Mouse (Mus musculus): ENCODE results near the gene Mastl.

Mastl gene
- long read RNA-seq, experiment 1: 0 reads
- long read RNA-seq, experiment 2, partial matches to known transcripts: 0 of 1 reads
- long read RNA-seq, experiment 2, other reads (novel, unspliced or antisense): 1 of 1 reads

DNA sequence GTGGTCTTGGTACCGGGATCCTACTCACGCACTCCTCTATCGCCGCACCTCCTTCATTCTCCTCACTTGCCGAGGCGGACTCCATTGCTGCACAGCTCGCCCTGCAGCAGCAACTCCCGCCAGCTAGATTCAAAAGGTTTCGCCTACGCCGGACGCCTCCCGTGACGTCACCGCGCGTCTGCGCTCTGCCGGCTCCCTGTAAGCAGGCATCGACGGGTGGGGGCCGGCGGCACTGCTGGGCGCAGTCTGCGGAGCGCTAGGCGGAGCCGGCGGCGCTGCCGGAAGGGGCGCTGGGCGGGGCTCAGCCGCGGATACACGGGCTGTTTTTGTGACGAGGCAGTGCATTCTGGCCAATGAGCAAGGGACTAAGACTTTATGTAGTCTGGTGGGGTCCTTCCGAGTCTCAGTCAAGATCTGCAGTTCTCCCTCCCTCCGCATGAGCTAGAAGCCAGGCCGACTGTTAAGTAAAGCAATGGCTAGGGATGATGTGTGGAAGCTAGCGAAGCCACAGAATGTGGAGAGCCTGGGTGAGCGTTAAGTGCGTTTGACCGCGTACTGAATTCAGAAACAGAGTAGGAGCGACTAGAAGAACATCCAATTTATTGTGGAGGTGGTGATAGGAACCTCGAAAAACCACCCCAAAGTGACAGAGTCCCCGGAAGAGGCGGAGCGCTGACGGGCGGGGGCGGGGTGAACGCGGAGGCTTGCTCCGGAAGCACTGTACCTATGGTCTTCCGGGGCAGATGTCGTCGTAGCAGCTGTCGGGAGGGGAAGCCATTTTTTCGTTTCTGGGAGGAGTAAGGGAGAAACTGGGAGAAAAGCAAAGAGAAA lies at the start of gene Mastl, which contains the start of gene Yme1l1:
Mastl (minus strand) TSS at position 248 of the 831 bp plus-strand sequence.
Yme1l1 (plus strand) TSS at position 593 of the 831 bp plus-strand sequence.
- intact Hi-C loops (cut with DNase I): loop anchor here (5.0 kb wide), 1 partner anchor 259 kb away; the partner anchor contains the start of gene Pdss1

DNA sequence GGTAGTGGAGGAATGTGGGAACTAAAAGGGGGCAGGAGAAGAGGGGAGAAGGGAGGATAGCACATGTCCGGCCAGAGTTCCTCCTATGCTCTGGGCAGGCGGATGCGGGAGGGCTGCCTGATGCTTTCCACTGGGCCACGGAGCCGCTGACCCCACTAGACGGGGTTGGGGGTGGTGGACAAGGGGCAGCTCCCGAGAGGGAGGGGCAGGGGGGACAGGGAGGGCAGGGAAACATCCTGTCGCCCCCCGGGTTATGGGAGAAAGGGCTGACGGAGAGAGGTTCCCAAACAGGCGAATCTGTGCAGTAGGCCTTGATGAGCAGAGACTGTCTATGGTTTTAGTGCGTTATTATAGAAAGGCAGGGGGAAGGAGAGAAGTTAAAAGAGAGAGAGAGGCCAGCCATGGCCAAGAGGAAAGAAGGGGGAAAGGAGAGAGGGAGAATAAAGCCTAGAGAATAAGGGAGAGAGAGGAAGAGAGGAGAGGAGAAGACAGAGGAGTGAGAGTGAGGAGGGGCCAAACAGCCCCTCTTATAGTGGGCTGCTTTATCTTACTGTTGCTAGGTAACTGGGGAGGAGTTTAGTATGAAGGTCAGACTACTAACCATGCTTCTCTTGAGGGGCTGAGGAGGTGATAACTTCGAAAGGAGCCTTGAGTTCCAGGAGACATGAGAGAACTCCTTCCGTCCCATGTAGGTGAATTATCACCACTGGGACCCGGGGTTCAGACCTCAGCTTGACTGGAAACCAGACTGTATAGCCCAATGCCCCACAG lies 47.3 kb upstream of the Mastl start:
- intact Hi-C loops (cut with DNase I): loop anchor here (5.0 kb wide), 1 partner anchor 41 kb away; no protein-coding TSS in a partner anchor

DNA sequence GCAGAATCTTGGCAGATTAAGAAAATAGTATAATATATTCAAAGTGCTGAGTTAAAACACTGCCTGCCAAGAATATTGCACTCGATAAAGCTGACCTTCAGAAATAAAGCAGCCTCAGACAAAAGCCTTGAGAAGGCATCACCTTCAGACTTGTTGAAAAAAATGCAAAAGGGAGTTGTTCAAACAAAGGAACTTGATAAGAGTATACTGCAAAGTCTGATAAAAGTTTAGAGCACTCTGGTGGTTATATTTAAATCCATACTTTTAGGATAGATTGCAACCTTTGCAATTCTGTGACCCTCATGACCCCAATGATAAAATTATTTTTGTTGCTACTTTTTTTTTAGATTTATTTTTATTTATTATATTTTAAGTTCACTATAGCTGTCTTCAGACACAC lies 45.2 kb upstream of the Mastl start:
- intact Hi-C loops (cut with DNase I): loop anchor here (5.0 kb wide), 1 partner anchor 39 kb away; no protein-coding TSS in a partner anchor

DNA sequence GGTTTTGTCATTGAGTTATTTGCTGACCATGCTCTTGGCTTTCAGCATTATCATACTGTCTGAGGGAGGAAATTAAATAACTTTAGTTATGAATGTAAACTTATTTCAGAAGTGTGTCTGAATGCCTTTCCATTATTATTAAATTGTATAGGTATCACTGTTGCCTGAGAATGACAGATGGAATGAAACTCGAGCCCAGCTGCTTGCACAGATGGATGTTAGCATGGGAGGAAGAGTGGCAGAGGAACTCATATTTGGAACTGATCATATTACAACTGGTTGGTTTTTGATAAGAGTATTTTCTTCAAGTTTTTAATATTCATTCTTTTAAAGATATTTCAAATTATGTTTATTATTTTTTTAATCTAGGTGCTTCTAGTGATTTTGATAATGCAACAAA lies 38.5 kb upstream of the Mastl start:
- intact Hi-C loops (cut with DNase I): no loop called here

DNA sequence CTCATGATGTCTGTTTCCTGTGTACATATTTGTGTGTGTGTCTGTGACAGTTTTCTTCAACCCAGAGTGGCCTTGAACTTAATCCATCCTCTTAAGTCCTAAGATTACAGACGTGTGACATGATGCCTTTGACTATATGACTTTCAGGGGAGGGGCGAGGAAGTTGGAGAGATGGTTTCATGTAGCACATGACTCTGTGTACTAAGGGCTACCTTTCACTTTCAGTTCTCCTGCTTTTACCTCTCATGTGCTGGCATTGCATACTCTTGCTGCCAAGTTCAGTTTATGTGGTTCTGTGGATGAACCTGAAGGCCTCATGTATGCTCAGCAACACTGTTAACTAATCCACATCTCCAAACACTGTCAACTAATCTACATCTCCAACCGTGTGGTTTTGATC lies 16.5 kb upstream of the Mastl start:
- intact Hi-C loops (cut with DNase I): no loop called here

DNA sequence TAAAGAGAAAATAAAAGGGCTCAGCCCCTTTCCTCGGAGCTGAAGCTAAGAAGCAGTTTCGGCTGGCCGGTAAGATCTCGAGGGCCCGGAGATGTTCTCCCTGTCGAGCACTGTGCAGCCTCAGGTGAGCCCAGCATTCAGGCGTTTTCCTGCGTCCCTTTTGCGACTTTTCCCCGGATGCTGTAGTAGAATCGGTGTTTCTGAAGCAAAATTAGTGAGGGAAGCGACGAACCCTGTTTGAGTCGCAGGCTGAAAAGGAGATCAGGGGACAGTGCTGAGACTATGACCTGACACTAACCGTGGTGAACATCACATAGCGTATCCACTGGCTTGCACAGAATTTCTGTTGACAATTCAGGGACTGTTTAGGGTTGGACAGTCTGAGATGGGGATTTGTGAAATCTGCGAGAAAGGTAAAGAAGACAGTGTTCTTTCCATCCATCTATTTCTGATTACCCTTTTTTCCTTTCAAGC lies 821 bp upstream of the Mastl start:
- intact Hi-C loops (cut with DNase I): loop anchor here (5.0 kb wide), 1 partner anchor 259 kb away; the partner anchor contains the start of gene Pdss1

DNA sequence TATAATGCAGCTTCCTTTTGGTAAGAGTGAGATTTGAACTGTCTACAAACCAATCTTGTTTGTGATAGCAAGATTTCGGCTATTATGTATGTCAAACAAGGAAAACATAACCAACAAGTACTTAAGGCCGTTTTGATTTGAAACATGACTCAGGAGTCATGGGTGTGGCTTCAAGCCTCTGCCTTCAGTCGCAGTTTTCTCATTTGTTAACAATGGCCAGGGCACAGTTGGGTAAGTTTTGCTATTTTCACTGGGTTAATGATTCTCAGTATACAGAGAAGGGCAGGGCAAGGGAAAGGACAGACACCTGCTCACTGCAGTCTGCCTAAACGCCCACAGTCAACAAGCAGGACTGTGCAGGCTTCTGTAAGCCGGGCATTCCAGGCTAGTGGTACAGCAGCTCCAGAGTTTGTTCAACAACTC lies 614 bp downstream of the Mastl start:
- intact Hi-C loops (cut with DNase I): loop anchor here (5.0 kb wide), 1 partner anchor 258 kb away; the partner anchor contains the start of gene Pdss1

DNA sequence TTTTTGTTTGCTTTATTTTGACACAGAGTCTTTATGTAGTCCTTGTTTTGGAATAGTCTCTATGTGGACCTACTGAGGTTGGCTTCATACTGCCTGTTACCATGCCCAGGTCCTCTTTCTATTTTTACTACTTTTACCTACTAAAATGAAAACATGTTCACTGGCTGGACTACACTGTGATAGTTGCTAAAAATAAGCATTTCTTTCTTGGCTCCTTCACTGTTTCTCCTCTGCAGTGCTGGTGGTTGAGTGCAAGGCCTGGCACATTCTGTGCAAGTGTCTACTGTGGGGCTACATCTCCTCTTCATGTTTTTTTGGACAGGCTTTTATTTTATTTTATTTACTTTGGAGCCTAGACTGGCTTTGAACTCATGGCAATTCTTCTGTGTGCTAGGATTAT lies 36.3 kb downstream of the Mastl start:
- intact Hi-C loops (cut with DNase I): no loop called here

DNA sequence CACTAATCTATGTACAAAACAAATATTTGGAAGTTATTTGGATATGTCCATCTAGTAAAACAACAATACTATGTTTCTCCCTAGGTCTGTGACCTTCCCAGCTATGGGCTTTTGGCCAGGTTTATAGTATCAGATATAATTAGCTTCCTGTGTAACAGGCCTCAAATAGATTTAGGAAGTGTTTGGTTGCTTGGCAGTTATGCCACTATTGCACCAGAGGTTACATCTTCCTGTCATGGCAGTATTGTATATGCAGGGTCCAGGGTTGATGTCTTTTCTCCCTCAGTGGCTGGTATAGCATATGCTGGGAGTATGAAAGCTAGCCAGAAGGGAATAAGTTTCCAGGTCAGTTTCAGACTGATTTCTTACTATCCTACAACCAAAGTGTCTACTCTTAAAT lies 53.6 kb downstream of the Mastl start:
- intact Hi-C loops (cut with DNase I): no loop called here

DNA sequence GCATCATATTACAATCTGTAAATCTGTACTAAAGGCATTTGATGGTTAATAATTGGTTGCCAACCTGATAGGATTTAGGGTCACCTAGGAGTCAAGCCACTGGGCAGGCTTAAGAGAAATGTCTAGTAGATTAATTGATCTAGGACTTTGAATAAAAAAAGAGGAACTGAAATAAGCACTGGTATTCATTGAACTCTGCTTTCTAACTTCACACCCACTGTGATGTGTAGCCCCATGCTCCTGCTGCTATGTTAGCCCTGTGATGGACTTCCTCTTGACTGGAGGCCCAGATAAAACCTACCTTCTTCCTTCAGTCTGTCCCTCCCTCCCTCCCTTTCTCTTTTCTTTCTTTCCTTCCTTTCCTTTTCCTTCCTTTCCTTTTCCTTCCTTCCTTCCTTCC lies 58.8 kb downstream of the Mastl start:
- intact Hi-C loops (cut with DNase I): loop anchor here (10.0 kb wide), 1 partner anchor 202 kb away; the partner anchor contains the start of gene Pdss1

DNA sequence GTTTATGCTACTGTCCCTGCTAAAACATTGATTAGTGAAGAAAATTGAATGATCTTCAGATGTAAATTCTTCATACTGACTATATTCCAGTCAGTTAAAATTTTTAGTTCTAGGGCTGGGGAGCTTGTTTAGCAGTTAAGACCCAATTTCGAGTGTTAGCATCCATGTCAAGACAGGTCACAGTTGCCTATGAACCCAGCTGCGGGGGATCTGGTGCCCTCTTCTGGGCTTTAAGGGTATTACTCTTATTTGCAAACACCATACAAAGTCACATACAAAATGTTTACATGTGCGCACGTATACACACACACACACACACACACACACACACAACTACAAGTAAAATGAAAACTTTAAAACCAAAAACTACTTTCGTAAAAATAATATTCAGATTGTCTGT lies 63.6 kb downstream of the Mastl start:
- intact Hi-C loops (cut with DNase I): loop anchor here (5.0 to 10.0 kb wide), 2 partner anchors 50 to 197 kb away; partner anchors contain the start of genes Abi1 and Pdss1

DNA sequence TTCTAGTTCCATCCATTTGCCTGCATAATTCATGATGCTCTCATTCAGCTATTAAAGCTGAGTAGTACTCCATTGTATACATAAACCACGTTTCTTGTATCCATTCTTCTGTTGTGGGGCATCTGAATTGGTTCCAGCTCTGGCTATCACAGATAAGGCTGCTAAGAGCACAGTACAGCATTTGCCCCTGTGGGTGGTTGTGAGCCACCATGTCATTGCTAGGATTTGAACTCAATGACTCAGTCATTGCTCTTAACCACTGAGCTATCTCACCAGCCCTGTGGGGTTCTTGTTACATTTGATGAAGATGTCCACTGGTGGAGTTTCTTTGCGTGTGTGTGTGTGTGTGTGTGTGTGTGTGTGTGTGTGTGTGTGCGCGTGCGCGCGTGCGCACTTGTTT lies 71.3 kb downstream of the Mastl start:
- intact Hi-C loops (cut with DNase I): no loop called here

DNA sequence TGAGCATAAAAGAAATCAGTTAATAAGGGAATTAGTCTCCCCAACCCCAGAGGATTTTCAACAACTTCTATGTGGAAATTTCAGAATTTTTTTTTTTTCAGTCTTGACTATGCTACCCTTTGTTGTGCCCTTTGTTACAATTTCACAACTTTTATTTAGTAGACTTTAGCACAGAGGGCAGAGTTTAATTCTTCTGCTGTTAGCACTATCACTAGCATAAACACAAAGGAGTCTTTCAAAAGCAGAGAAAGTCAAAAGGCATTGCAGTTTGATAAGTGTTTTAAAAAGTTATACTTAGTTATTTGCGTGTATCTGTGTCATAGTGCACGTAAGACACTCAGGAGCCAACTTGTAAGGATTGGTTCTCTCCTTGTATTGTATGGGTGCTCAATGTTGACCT lies 77.2 kb downstream of the Mastl start:
- intact Hi-C loops (cut with DNase I): no loop called here

DNA sequence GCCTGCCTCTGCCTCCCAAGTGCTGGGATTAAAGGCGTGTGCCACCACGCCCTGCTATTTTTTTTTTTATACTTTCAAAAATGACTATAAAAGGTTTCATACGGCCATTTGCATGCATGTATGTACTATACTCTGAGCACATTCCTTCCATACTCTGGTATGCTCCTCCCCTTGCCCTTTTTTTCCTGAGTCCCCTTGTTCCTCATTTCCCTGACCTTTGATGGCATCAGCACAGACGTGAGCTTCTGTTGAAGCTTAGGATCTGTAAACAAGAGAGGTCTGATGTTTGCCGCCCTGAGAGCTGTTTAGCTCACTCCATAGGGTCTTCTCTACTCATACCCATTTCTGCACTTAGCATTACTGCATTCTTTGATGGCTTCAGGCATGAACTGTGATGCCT lies 78.1 kb downstream of the Mastl start:
- intact Hi-C loops (cut with DNase I): no loop called here

DNA sequence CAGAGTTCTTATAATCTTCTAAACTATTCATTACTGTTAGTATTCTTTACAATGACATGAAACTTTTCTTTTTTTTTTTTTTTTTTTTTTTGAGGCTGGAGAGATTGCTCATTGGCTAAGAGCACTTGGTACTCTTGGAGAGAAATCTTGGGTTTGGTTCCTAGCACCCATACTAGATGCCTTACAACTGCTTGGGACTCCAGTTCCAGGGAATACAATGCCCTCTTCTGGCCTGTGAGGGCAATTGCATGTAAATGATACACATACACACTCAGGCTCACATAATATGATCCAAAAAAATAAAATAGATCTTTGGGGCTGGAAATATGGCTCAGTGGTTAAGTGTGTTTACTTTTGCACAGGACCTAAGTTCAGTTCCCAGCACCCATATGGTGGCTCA lies 79.0 kb downstream of the Mastl start:
- intact Hi-C loops (cut with DNase I): no loop called here

DNA sequence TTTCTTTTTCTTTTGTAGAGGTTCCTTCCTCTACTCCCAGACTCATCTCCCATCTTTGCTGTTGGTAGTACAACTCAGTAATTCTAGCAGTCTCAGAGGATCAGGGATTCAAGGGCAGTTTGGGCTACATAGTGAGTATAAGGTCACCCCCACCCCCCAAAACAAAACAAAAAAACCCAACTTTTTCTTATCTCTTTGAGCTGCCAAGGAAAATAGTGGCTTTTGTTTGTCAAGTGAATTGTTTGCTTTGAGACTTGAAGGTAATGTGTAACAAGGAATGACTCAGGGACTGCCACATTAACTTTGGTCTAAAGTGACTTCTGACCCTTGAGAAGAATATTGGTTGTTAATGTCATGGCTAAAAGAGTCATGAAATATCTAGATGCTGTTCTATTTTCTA lies 80.0 kb downstream of the Mastl start:
- intact Hi-C loops (cut with DNase I): no loop called here

DNA sequence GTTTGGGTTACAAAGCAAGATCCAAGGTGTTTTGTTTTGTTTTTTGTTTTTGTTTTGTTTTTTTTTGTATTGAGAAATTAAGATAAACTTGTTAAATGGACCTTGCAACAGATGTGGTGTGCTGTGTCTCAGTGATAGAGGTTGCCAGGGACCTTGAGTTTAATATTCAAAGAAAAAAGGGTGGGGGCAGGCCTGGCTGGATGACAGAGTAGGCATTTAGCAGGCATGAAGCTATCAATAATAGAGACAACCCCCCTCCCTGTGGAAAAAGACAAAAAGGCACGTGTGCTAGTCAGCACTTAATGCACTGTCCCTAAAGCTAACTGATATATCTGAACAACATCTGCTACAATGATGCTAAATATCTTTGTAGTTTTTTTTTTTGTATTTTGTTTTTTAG lies 84.4 kb downstream of the Mastl start:
- intact Hi-C loops (cut with DNase I): no loop called here

DNA sequence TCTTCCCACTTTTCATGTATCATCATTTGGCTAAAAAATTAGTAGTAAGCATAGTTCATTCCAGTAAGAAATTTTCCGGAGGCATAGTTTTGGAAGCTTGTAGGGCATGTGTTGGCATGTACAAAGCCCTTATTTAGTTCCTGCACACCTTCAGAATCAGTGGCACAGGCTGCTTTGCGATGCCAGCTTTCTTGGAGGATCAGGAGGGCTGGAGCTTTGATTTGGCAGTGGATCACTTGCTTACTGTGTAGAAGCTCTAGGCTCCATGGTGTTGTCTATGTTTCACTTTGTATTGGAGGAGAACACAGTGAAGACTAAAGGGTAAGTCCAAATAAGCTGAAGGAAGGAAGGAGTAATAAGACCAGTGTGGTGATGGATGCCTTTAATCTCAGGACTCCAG lies 85.3 kb downstream of the Mastl start:
- intact Hi-C loops (cut with DNase I): no loop called here

DNA sequence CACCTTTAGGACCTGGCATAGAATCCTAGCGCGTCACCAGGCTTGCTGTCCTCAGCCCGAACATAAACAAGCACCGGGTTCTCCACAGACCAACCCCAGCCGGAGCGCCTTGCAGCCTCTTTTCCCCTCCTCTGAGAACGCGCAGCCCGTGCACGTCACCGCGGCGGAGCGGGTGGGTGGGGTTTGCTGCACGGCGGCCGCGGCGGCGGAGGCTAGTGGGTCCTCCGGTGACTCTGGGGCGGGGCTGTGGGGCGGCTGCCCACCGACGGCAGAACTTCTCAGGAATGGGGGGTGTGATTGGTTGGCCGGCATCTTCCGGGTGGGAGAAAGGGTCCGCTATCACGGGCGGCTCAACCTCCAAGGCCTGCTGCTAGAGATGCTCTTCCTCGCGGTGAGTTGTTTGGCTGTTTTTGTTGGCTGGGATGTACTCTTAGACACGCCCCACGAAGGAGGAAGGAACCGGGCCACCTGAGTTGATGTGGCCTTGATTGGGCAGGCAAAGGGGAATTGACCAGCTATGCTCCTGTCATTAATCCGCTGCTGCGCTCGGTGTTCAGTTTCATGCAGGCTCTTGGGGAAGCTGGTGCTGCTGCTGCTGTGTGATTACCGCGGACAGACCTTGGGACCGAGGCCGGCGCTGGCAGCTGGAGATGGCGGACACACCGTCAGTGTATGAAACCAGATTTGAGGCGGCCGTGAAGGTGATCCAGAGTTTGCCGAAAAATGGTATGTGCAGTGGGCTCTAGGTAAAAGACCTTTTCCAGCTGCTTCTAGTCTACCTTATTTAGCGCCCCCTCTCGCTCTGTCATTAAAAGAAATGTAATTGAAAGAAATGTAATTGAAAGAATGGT lies 86.7 kb downstream of the Mastl start:
- intact Hi-C loops (cut with DNase I): no loop called here

DNA sequence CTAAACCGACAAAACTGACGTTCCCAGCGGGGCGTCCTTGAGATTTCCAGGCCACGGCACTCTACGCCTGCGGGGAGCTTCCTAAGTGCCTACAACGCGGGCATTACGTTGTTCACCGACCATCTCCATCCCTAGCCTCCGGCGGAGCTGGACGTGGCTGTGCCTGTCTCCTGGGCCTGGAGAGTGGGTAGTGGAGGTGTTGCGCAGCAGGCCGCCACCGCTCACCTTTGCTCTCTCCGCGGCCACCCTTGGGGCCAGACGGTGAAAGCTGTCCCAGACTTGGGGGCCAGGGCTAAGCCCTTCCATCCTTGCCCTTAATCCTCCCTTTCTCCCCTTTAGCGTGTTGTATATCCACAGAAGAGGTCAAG lies 87.5 kb downstream of the Mastl start:
- intact Hi-C loops (cut with DNase I): no loop called here
